Mouse (Mus musculus): Measurements from ENCODE around the gene Celsr2. TPM values are rescaled to one million over a fixed set of nuclear protein-coding genes. Genes with fewer than 3 reads are reported as not detected.

Gene Celsr2
- polyA plus RNA-seq, 1 experiment = 1.5 TPM

GRCm38 (mm10) chr3:108380695-108381094 is 34.7 kb downstream of the Celsr2 start:
- H3K4me3 ChIP-seq (replicated peaks; ENCODE audit: control insufficient read depth, low read depth, low read length) = no peak overlapping the region
- no peak overlapping the region for H3K27ac ChIP-seq (ENCODE audit: control insufficient read depth, insufficient read depth, low read depth, low read length, poor library complexity)
- 68% methylated on average over 6 of the region's 6 CpGs for WGBS
- peaks cover 6% of the 10 kb centered on the region for H3K4me1 ChIP-seq (ENCODE audit: control insufficient read depth, insufficient read depth, low read length)
- TF ChIP-seq POLR2A (IDR thresholded peaks at IDR 0.05; ENCODE audit: borderline replicate concordance, control insufficient read depth, low read depth, low read length) (no peak), CTCF (IDR thresholded peaks at IDR 0.05; ENCODE audit: control insufficient read depth, insufficient read depth, low read length) (peak; percentile 74)

GRCm38 (mm10) chr3:108378875-108379663 is 36.3 kb downstream of the Celsr2 start:
- H3K4me3 ChIP-seq (replicated peaks; ENCODE audit: control insufficient read depth, low read depth, low read length) = no peak overlapping the region
- no peak for TF ChIP-seq CTCF (IDR thresholded peaks at IDR 0.05; ENCODE audit: control insufficient read depth, insufficient read depth, low read length)
- no peak for TF ChIP-seq POLR2A (IDR thresholded peaks at IDR 0.05; ENCODE audit: borderline replicate concordance, control insufficient read depth, low read depth, low read length)
- no peak overlapping the region for H3K27ac ChIP-seq (ENCODE audit: control insufficient read depth, insufficient read depth, low read depth, low read length, poor library complexity)
- WGBS = 78% methylated on average over 7 of the region's 7 CpGs
- peaks cover 6% of the 10 kb centered on the region for H3K4me1 ChIP-seq (ENCODE audit: control insufficient read depth, insufficient read depth, low read length)

GRCm38 (mm10) chr3:108372691-108373090 is 42.7 kb downstream of the Celsr2 start:
- Histone ChIP-seq H3K4me3 (replicated peaks; ENCODE audit: control insufficient read depth, low read depth, low read length) (no peak overlapping the region), H3K4me1 (ENCODE audit: control insufficient read depth, insufficient read depth, low read length) (no peaks in the 10 kb centered on the region), H3K27ac (ENCODE audit: control insufficient read depth, insufficient read depth, low read depth, low read length, poor library complexity) (no peak overlapping the region)
- 59% methylated on average over 3 of the region's 3 CpGs for WGBS
- TF ChIP-seq CTCF (IDR thresholded peaks at IDR 0.05; ENCODE audit: control insufficient read depth, insufficient read depth, low read length) = no peak
- TF ChIP-seq POLR2A (IDR thresholded peaks at IDR 0.05; ENCODE audit: borderline replicate concordance, control insufficient read depth, low read depth, low read length) = no peak

- Histone ChIP-seq H3K4me1 (ENCODE audit: control insufficient read depth, insufficient read depth, low read length) (no peaks in the 10 kb centered on the region), H3K4me3 (replicated peaks; ENCODE audit: control insufficient read depth, low read depth, low read length) (no peak overlapping the region), H3K27ac (ENCODE audit: control insufficient read depth, insufficient read depth, low read depth, low read length, poor library complexity) (no peak overlapping the region)
- 21% methylated on average over 3 of the region's 3 CpGs for WGBS
- no peak for TF ChIP-seq POLR2A (IDR thresholded peaks at IDR 0.05; ENCODE audit: borderline replicate concordance, control insufficient read depth, low read depth, low read length)
- TF ChIP-seq CTCF (IDR thresholded peaks at IDR 0.05; ENCODE audit: control insufficient read depth, insufficient read depth, low read length) = no peak
Observed at GRCm38 (mm10) chr3:108372274-108372673, 43.1 kb downstream of the Celsr2 start.

GRCm38 (mm10) chr3:108368721-108369120 is 46.6 kb downstream of the Celsr2 start:
- Histone ChIP-seq H3K27ac (ENCODE audit: control insufficient read depth, insufficient read depth, low read depth, low read length, poor library complexity) (no peak overlapping the region), H3K4me1 (ENCODE audit: control insufficient read depth, insufficient read depth, low read length) (no peaks in the 10 kb centered on the region), H3K4me3 (replicated peaks; ENCODE audit: control insufficient read depth, low read depth, low read length) (no peak overlapping the region)
- TF ChIP-seq POLR2A (IDR thresholded peaks at IDR 0.05; ENCODE audit: borderline replicate concordance, control insufficient read depth, low read depth, low read length) (no peak), CTCF (IDR thresholded peaks at IDR 0.05; ENCODE audit: control insufficient read depth, insufficient read depth, low read length) (no peak)
- WGBS = 63% methylated on average over 5 of the region's 5 CpGs

- 74% methylated on average over 3 of the region's 3 CpGs for WGBS
- TF ChIP-seq CTCF (IDR thresholded peaks at IDR 0.05; ENCODE audit: control insufficient read depth, insufficient read depth, low read length) (no peak), POLR2A (IDR thresholded peaks at IDR 0.05; ENCODE audit: borderline replicate concordance, control insufficient read depth, low read depth, low read length) (no peak)
- Histone ChIP-seq H3K27ac (ENCODE audit: control insufficient read depth, insufficient read depth, low read depth, low read length, poor library complexity) (no peak overlapping the region), H3K4me1 (ENCODE audit: control insufficient read depth, insufficient read depth, low read length) (no peaks in the 10 kb centered on the region), H3K4me3 (replicated peaks; ENCODE audit: control insufficient read depth, low read depth, low read length) (no peak overlapping the region)
Observed at GRCm38 (mm10) chr3:108367828-108368227, 47.5 kb downstream of the Celsr2 start.

- WGBS = 70% methylated on average over 9 of the region's 9 CpGs
- TF ChIP-seq CTCF (IDR thresholded peaks at IDR 0.05; ENCODE audit: control insufficient read depth, insufficient read depth, low read length) (no peak), POLR2A (IDR thresholded peaks at IDR 0.05; ENCODE audit: borderline replicate concordance, control insufficient read depth, low read depth, low read length) (no peak)
- Histone ChIP-seq H3K4me1 (ENCODE audit: control insufficient read depth, insufficient read depth, low read length) (no peaks in the 10 kb centered on the region), H3K4me3 (replicated peaks; ENCODE audit: control insufficient read depth, low read depth, low read length) (no peak overlapping the region), H3K27ac (ENCODE audit: control insufficient read depth, insufficient read depth, low read depth, low read length, poor library complexity) (no peak overlapping the region)
Observed at GRCm38 (mm10) chr3:108367173-108367572, 48.2 kb downstream of the Celsr2 start.

GRCm38 (mm10) chr3:108364270-108364995 is 50.9 kb downstream of the Celsr2 start, which contains the start of gene Mybphl:
Gene Mybphl (plus strand): TSS chr3:108364911.
- TF ChIP-seq POLR2A (IDR thresholded peaks at IDR 0.05; ENCODE audit: borderline replicate concordance, control insufficient read depth, low read depth, low read length) = no peak
- no peak for TF ChIP-seq CTCF (IDR thresholded peaks at IDR 0.05; ENCODE audit: control insufficient read depth, insufficient read depth, low read length)
- Histone ChIP-seq H3K27ac (ENCODE audit: control insufficient read depth, insufficient read depth, low read depth, low read length, poor library complexity) (no peak within 1 kb of the TSS), H3K4me1 (ENCODE audit: control insufficient read depth, insufficient read depth, low read length) (no peaks in the 10 kb centered on the region), H3K4me3 (replicated peaks; ENCODE audit: control insufficient read depth, low read depth, low read length) (no peak within 1 kb of the TSS)
- WGBS = 68% methylated on average over 9 of the region's 9 CpGs
